Mouse (Mus musculus) hindbrain, embryonic 15.5 days (tissue): ENCODE measurements at regions not wholly inside any gene's neighbourhood (a gene's known extent, or its start where the extent isn't known, plus 50 kb on each side); places are given as distances from the start of the nearest gene placed in this dataset.

Experiments used
- ATAC-seq: fragments of 200-750 bp; cut with Nextera tagmentation; 2 replicates; pipeline ENCODE4 v1.8.0; 2017; ENCODE audit warnings: low read depth, moderate number of reproducible peaks, moderate TSS enrichment; ENCODE audit not compliant: low FRiP score
- H3K27ac ChIP-seq: fragments of 300-500 bp; sonication (generic); replicated peaks from 2 replicates; pipeline ENCODE4 v1.5.1; 2015; ENCODE audit warnings: mild to moderate bottlenecking, inconsistent platforms
- H3K27me3 ChIP-seq: fragments of 300-500 bp; sonication (generic); 2 replicates; pipeline ENCODE4 v1.6.1; 2015; ENCODE audit warnings: control low read depth, inconsistent platforms
- H3K36me3 ChIP-seq: fragments of 300-500 bp; sonication (generic); 2 replicates; pipeline ENCODE4 v1.6.1; 2015; ENCODE audit warnings: control low read depth, inconsistent platforms
- H3K4me1 ChIP-seq: fragments of 300-500 bp; sonication (generic); replicated peaks from 2 replicates; pipeline ENCODE4 v1.6.1; 2015; ENCODE audit warnings: control low read depth, inconsistent platforms
- H3K4me2 ChIP-seq: fragments of 300-500 bp; sonication (generic); 2 replicates; pipeline ENCODE4 v1.6.1; 2015; ENCODE audit warnings: moderate library complexity, mild to moderate bottlenecking, inconsistent platforms
- H3K4me3 ChIP-seq: fragments of 300-500 bp; sonication (generic); 2 replicates; pipeline ENCODE4 v1.5.1; 2015; ENCODE audit warnings: mild to moderate bottlenecking, inconsistent platforms
- H3K9ac ChIP-seq: fragments of 300-500 bp; sonication (generic); 2 replicates; pipeline ENCODE4 v1.6.1; 2015; ENCODE audit warnings: inconsistent platforms
- H3K9me3 ChIP-seq: fragments of 300-500 bp; sonication (generic); 2 replicates; pipeline ENCODE4 v1.6.1; 2016; ENCODE audit warnings: control low read depth, inconsistent platforms
- WGBS: fragments of 180-500 bp; shearing (Covaris S2); methylation state at CpG from one replicate; pipeline ENCODE4 v1.1.7; 2015; 5-methylcytosine and 5-hydroxymethylcytosine counted together

- H3K4me3 ChIP-seq = no peak overlapping the region
- 14% methylated on average over 4 of the region's 4 CpGs for WGBS
- no peak; the same call in 1 of the 2 replicates for ATAC-seq
- no peak overlapping the region for H3K27ac ChIP-seq
- H3K9me3 ChIP-seq = no peaks in the 10 kb centered on the region
- H3K36me3 ChIP-seq = no peaks in the 10 kb centered on the region
- no peak overlapping the region for H3K4me2 ChIP-seq
- peaks cover 9% of the 10 kb centered on the region; the same call in 1 of the 2 replicates for H3K4me1 ChIP-seq
- H3K9ac ChIP-seq = no peak overlapping the region
- no peaks in the 10 kb centered on the region for H3K27me3 ChIP-seq
Observed at GRCm38 (mm10) chr10:9569277-9569676, 105.7 kb downstream of the Samd5 start.

GRCm38 (mm10) chr10:9557517-9558065 is 117.4 kb downstream of the Samd5 start:
- H3K36me3 ChIP-seq = no peaks in the 10 kb centered on the region
- WGBS = 28% methylated on average over 4 of the region's 4 CpGs
- no peaks in the 10 kb centered on the region for H3K9me3 ChIP-seq
- H3K9ac ChIP-seq = no peak overlapping the region
- H3K4me3 ChIP-seq = no peak overlapping the region
- no peaks in the 10 kb centered on the region for H3K27me3 ChIP-seq
- H3K4me1 ChIP-seq = no peaks in the 10 kb centered on the region; the same call in 1 of the 2 replicates
- no peak overlapping the region; the same call in 1 of the 2 replicates for H3K27ac ChIP-seq
- H3K4me2 ChIP-seq = no peak overlapping the region
- ATAC-seq = no peak

GRCm38 (mm10) chr10:9557092-9557491 is 117.9 kb downstream of the Samd5 start:
- WGBS = 55% methylated on average over 1 of the region's 1 CpGs
- no peak overlapping the region for H3K4me2 ChIP-seq
- H3K27ac ChIP-seq = no peak overlapping the region
- no peak overlapping the region for H3K4me3 ChIP-seq
- no peak overlapping the region for H3K9ac ChIP-seq
- H3K27me3 ChIP-seq = no peaks in the 10 kb centered on the region
- no peaks in the 10 kb centered on the region for H3K9me3 ChIP-seq
- no peaks in the 10 kb centered on the region; the same call in 1 of the 2 replicates for H3K4me1 ChIP-seq
- ATAC-seq = no peak
- H3K36me3 ChIP-seq = no peaks in the 10 kb centered on the region

GRCm38 (mm10) chr10:9553946-9554345 is 121.1 kb downstream of the Samd5 start:
- Histone ChIP-seq H3K4me3 (no peak overlapping the region), H3K9ac (no peak overlapping the region), H3K4me1 (no peaks in the 10 kb centered on the region; the same call in 1 of the 2 replicates), H3K36me3 (no peaks in the 10 kb centered on the region), H3K27me3 (no peaks in the 10 kb centered on the region), H3K4me2 (no peak overlapping the region), H3K9me3 (no peaks in the 10 kb centered on the region), H3K27ac (no peak overlapping the region)
- no peak for ATAC-seq
- WGBS = 18% methylated on average over 3 of the region's 3 CpGs

- peaks cover 3% of the 10 kb centered on the region; the same call in 1 of the 2 replicates for H3K4me1 ChIP-seq
- no peak overlapping the region for H3K4me2 ChIP-seq
- no peak for ATAC-seq
- WGBS = 81% methylated on average over 10 of the region's 10 CpGs
- H3K4me3 ChIP-seq = no peak overlapping the region
- H3K9ac ChIP-seq = no peak overlapping the region
- no peaks in the 10 kb centered on the region for H3K9me3 ChIP-seq
- H3K36me3 ChIP-seq = no peaks in the 10 kb centered on the region
- no peaks in the 10 kb centered on the region for H3K27me3 ChIP-seq
- no peak overlapping the region for H3K27ac ChIP-seq
Observed at GRCm38 (mm10) chr10:9549913-9550709, 124.9 kb downstream of the Samd5 start.

GRCm38 (mm10) chr10:9545807-9546206 is 129.2 kb downstream of the Samd5 start:
- Histone ChIP-seq H3K27ac (no peak overlapping the region), H3K4me3 (no peak overlapping the region)
- WGBS = 41% methylated on average over 6 of the region's 6 CpGs

GRCm38 (mm10) chr10:9544041-9544786 is 130.8 kb downstream of the Samd5 start:
- H3K9ac ChIP-seq = no peak overlapping the region
- H3K4me3 ChIP-seq = no peak overlapping the region
- WGBS = 34% methylated on average over 4 of the region's 4 CpGs
- ATAC-seq = no peak
- H3K4me2 ChIP-seq = no peak overlapping the region
- H3K36me3 ChIP-seq = no peaks in the 10 kb centered on the region
- H3K27me3 ChIP-seq = no peaks in the 10 kb centered on the region
- no peak overlapping the region for H3K27ac ChIP-seq
- no peaks in the 10 kb centered on the region for H3K9me3 ChIP-seq
- peaks cover 10% of the 10 kb centered on the region; the same call in 1 of the 2 replicates for H3K4me1 ChIP-seq

More at GRCm38 (mm10) chr10:9545807-9546206, 129.2 kb downstream of the Samd5 start:
- Histone ChIP-seq H3K27me3 (no peaks in the 10 kb centered on the region), H3K4me2 (no peak overlapping the region), H3K9me3 (no peaks in the 10 kb centered on the region), H3K4me1 (peaks cover 10% of the 10 kb centered on the region; the same call in 1 of the 2 replicates), H3K36me3 (no peaks in the 10 kb centered on the region), H3K9ac (no peak overlapping the region)
- ATAC-seq = no peak

GRCm38 (mm10) chr10:9541579-9541978 is 133.4 kb downstream of the Samd5 start:
- no peak overlapping the region for H3K4me2 ChIP-seq
- WGBS = 88% methylated on average over 1 of the region's 1 CpGs
- H3K4me3 ChIP-seq = no peak overlapping the region
- no peaks in the 10 kb centered on the region for H3K9me3 ChIP-seq
- no peak overlapping the region for H3K27ac ChIP-seq
- H3K9ac ChIP-seq = no peak overlapping the region
- no peaks in the 10 kb centered on the region for H3K36me3 ChIP-seq
- no peaks in the 10 kb centered on the region for H3K27me3 ChIP-seq
- peaks cover 10% of the 10 kb centered on the region; the same call in 1 of the 2 replicates for H3K4me1 ChIP-seq
- ATAC-seq = no peak

GRCm38 (mm10) chr10:9537686-9538085 is 137.3 kb downstream of the Samd5 start:
- Histone ChIP-seq H3K4me3 (no peak overlapping the region), H3K27ac (no peak overlapping the region), H3K9me3 (no peaks in the 10 kb centered on the region), H3K9ac (no peak overlapping the region), H3K36me3 (no peaks in the 10 kb centered on the region), H3K4me1 (peaks cover 3% of the 10 kb centered on the region; the same call in 1 of the 2 replicates), H3K27me3 (no peaks in the 10 kb centered on the region), H3K4me2 (no peak overlapping the region)
- no peak for ATAC-seq
- WGBS = 83% methylated on average over 3 of the region's 3 CpGs

GRCm38 (mm10) chr10:9534552-9534951 is 140.5 kb downstream of the Samd5 start:
- Histone ChIP-seq H3K4me2 (no peak overlapping the region), H3K4me3 (no peak overlapping the region), H3K4me1 (peaks cover 3% of the 10 kb centered on the region; the same call in 1 of the 2 replicates), H3K36me3 (no peaks in the 10 kb centered on the region), H3K9ac (no peak overlapping the region), H3K27me3 (no peaks in the 10 kb centered on the region), H3K27ac (no peak overlapping the region), H3K9me3 (no peaks in the 10 kb centered on the region)
- ATAC-seq = peak; percentile 34; the same call in 1 of the 2 replicates
- WGBS = 40% methylated on average over 8 of the region's 8 CpGs

GRCm38 (mm10) chr10:9533283-9533682 is 141.7 kb downstream of the Samd5 start:
- H3K4me1 ChIP-seq = peaks cover 3% of the 10 kb centered on the region; the same call in 1 of the 2 replicates
- no peak for ATAC-seq
- whole genome bisulfite sequencing = 23% methylated on average over 2 of the region's 2 CpGs
- H3K27ac ChIP-seq = no peak overlapping the region
- no peak overlapping the region for H3K4me3 ChIP-seq
- no peak overlapping the region for H3K4me2 ChIP-seq
- H3K36me3 ChIP-seq = no peaks in the 10 kb centered on the region
- no peaks in the 10 kb centered on the region for H3K27me3 ChIP-seq
- H3K9ac ChIP-seq = no peak overlapping the region
- no peaks in the 10 kb centered on the region for H3K9me3 ChIP-seq

GRCm38 (mm10) chr10:9531931-9532330 is 143.1 kb downstream of the Samd5 start:
- no peak overlapping the region for H3K4me3 ChIP-seq
- no peak overlapping the region for H3K9ac ChIP-seq
- H3K27ac ChIP-seq = no peak overlapping the region
- H3K36me3 ChIP-seq = no peaks in the 10 kb centered on the region
- H3K4me1 ChIP-seq = peaks cover 3% of the 10 kb centered on the region; the same call in 1 of the 2 replicates
- no peak overlapping the region for H3K4me2 ChIP-seq
- 62% methylated on average over 5 of the region's 5 CpGs for WGBS
- H3K9me3 ChIP-seq = no peaks in the 10 kb centered on the region
- no peaks in the 10 kb centered on the region for H3K27me3 ChIP-seq
- no peak for ATAC-seq
